ENCODE assay signal across 9 mouse cellular contexts in genomic region chr15:88840126-88840525, GRCm38 (mm10). TPM values are rescaled to one million over a fixed set of nuclear protein-coding genes. Genes with fewer than 3 reads are reported as not detected.
DNase-seq lines count a peak whose midpoint lies in the region; ATAC-seq and TF ChIP-seq lines count a peak whose summit lies in the region.
"Had no signal": no experiment of that assay in that cellular context is flagged by ENCODE, and none has a peak within 500 bp of the region (broad histone marks: within the 10 kb centered on the region; RNA-seq: fewer than 3 reads in every experiment).

No protein-coding gene starts in this region.

- WGBS in lung, postnatal 0 days = 49% methylated on average over 10 of the region's 10 CpGs
- WGBS in thymus, adult 2 months = 97% methylated on average over 10 of the region's 10 CpGs

- peak; percentile 37 for ATAC-seq in lung, postnatal 0 days

- peak; percentile 71 for DNase-seq in adrenal gland, adult 2 months
- no peak for DNase-seq in adrenal gland, postnatal 4 days (ENCODE audit: low spot score in 2 of 2)
- DNase-seq in adrenal gland, postnatal 14 days = peak; percentile 68
- peak; percentile 84 for DNase-seq in heart, adult 8-10 months (ENCODE audit: low spot score)
- peak; percentile 65 to 81 for DNase-seq in kidney, adult 8-10 months
- DNase-seq in lung, postnatal 0 days (ENCODE audit: low spot score) = peak; percentile 76
- DNase-seq in thymus, adult 2 months = no peak
- no peak for DNase-seq in spleen, adult 18-20 months

- peak overlapping the region; percentile 81 for H3K27ac ChIP-seq in lung, postnatal 0 days (ENCODE audit: low read length)
- no peak overlapping the region for H3K27ac ChIP-seq in thymus, adult 2 months (ENCODE audit: control insufficient read depth, insufficient read depth, low read length)

- TF ChIP-seq CTCF in lung, postnatal 0 days (IDR thresholded peaks at IDR 0.05) = no peak
- TF ChIP-seq CTCF in thymus, adult 2 months (IDR thresholded peaks at IDR 0.05; ENCODE audit: borderline replicate concordance, control insufficient read depth, extremely low read depth, insufficient read depth, low read length, poor library complexity) = no peak

- H3K9me3 ChIP-seq in lung, postnatal 0 days (ENCODE audit: low read length) = no peaks in the 10 kb centered on the region

- no peaks in the 10 kb centered on the region for H3K36me3 ChIP-seq in lung, postnatal 0 days (ENCODE audit: insufficient read depth, low read length)
- H3K36me3 ChIP-seq in thymus, adult 2 months (ENCODE audit: control insufficient read depth, insufficient read depth, low read length) = no peaks in the 10 kb centered on the region

- peak; percentile 81 for TF ChIP-seq EP300 in lung, postnatal 0 days (IDR thresholded peaks at IDR 0.05)

- no peak overlapping the region for H3K9ac ChIP-seq in lung, postnatal 0 days (replicated peaks; ENCODE audit: low read depth)

- no peak overlapping the region for H3K4me3 ChIP-seq in lung, postnatal 0 days (ENCODE audit: low read depth, low read length)
- H3K4me3 ChIP-seq in thymus, adult 2 months (ENCODE audit: control insufficient read depth, insufficient read depth, low read length) = no peak overlapping the region
- H3K4me3 ChIP-seq: megakaryocyte, embryonic 14.5 days had no signal

- no peaks in the 10 kb centered on the region for H3K27me3 ChIP-seq in lung, postnatal 0 days (replicated peaks; ENCODE audit: insufficient read depth, low read length)
- H3K27me3 ChIP-seq in thymus, adult 2 months (ENCODE audit: control insufficient read depth, insufficient read depth, low read length) = no peaks in the 10 kb centered on the region

- TF ChIP-seq POLR2A in thymus, adult 2 months (IDR thresholded peaks at IDR 0.05; ENCODE audit: control insufficient read depth, extremely low read depth, insufficient read depth, low read length, poor library complexity) = no peak

- H3K4me2 ChIP-seq in lung, postnatal 0 days (replicated peaks; ENCODE audit: low read depth, low read length) = no peak overlapping the region

- H3K4me1 ChIP-seq in lung, postnatal 0 days (ENCODE audit: insufficient read depth, low read depth, low read length) = peaks cover 11% of the 10 kb centered on the region; the same call in 1 of the 2 replicates
- H3K4me1 ChIP-seq in thymus, adult 2 months (replicated peaks; ENCODE audit: control insufficient read depth, insufficient read depth, low read length) = peaks cover 20% of the 10 kb centered on the region

RNA-seq across cellular contexts. Expression of gene Creld2, which starts 20.7 kb away (rescaled TPM):
- total RNA-seq in adrenal gland, adult 2 months (2021) = 10 to 100 TPM; 44.8 to 45.6 TPM
- polyA plus RNA-seq in adrenal gland, adult 2 months (2012; rRNA removed) = 25.5 and 25.7 TPM in 2 replicates
- 10 to 100 TPM; 28.0 to 36.1 TPM for total RNA-seq in adrenal gland, postnatal 4 days (2021)
- total RNA-seq in adrenal gland, postnatal 14 days (2021) = 33.0 and 35.0 TPM in 2 replicates
- 10 to 100 TPM; 17.2 to 28.0 (median 21.1) TPM for total RNA-seq in heart, adult 8-10 months (2022)
- polyA plus RNA-seq in lung, postnatal 0 days (2015; fragmentation: Nextera tagmentation; extraction: Ambion mirVana) = 62.6 and 76.5 TPM in 2 replicates
- 38.3 and 45.1 TPM in 2 replicates for polyA plus RNA-seq in thymus, adult 2 months (2012; rRNA removed)

RNA-seq across cellular contexts. Expression of gene Alg12, which starts 21.0 kb away (rescaled TPM):
- 10 to 100 TPM; 15.2 to 19.2 TPM for total RNA-seq in adrenal gland, adult 2 months (2021)
- polyA plus RNA-seq in adrenal gland, adult 2 months (2012; rRNA removed) = 20.4 and 21.2 TPM in 2 replicates
- 10 to 100 TPM; 15.8 to 16.6 TPM for total RNA-seq in adrenal gland, postnatal 4 days (2021)
- 14.3 and 14.8 TPM in 2 replicates for total RNA-seq in adrenal gland, postnatal 14 days (2021)
- 10 to 100 TPM in 2 of 4 experiments, 1 to 10 TPM in 2; 7.4 to 10.3 (median 9.9) TPM for total RNA-seq in heart, adult 8-10 months (2022)
- 7.2 and 7.9 TPM in 2 replicates for polyA plus RNA-seq in lung, postnatal 0 days (2015; fragmentation: Nextera tagmentation; extraction: Ambion mirVana)
- polyA plus RNA-seq in thymus, adult 2 months (2012; rRNA removed) = 25.1 and 27.1 TPM in 2 replicates

RNA-seq across cellular contexts. Expression of gene Pim3, which starts 21.9 kb away (rescaled TPM):
- 100 to 1,000 TPM in 1 of 2 experiments, 10 to 100 TPM in 1; 71.7 to 105 TPM for total RNA-seq in adrenal gland, adult 2 months (2021)
- 156 and 157 TPM in 2 replicates for polyA plus RNA-seq in adrenal gland, adult 2 months (2012; rRNA removed)
- 10 to 100 TPM; 45.9 to 48.8 TPM for total RNA-seq in adrenal gland, postnatal 4 days (2021)
- 70.9 and 76.5 TPM in 2 replicates for total RNA-seq in adrenal gland, postnatal 14 days (2021)
- total RNA-seq in heart, adult 8-10 months (2022) = 100 to 1,000 TPM in 1 of 4 experiments, 10 to 100 TPM in 3; 70.8 to 183 (median 86.1) TPM
- polyA plus RNA-seq in lung, postnatal 0 days (2015; fragmentation: Nextera tagmentation; extraction: Ambion mirVana) = 66.0 and 69.6 TPM in 2 replicates
- 35.8 and 46.3 TPM in 2 replicates for polyA plus RNA-seq in thymus, adult 2 months (2012; rRNA removed)

Comparison
In these comparisons a context has a peak if more than half of its experiments do, and no peak if none do; other contexts are left out.
1. DNase-seq: peak in adrenal gland, adult 2 months (single experiment), adrenal gland, postnatal 14 days (single experiment), heart, adult 8-10 months (single experiment), kidney, adult 8-10 months (2 of 2) and lung, postnatal 0 days (single experiment); none in adrenal gland, postnatal 4 days (0 of 2), thymus, adult 2 months (single experiment) and spleen, adult 18-20 months (0 of 2).